Mouse (Mus musculus): ENCODE measurements at regions not wholly inside any gene's neighbourhood (a gene's known extent, or its start where the extent isn't known, plus 50 kb on each side); places are given as distances from the start of the nearest gene placed in this dataset.

DNA sequence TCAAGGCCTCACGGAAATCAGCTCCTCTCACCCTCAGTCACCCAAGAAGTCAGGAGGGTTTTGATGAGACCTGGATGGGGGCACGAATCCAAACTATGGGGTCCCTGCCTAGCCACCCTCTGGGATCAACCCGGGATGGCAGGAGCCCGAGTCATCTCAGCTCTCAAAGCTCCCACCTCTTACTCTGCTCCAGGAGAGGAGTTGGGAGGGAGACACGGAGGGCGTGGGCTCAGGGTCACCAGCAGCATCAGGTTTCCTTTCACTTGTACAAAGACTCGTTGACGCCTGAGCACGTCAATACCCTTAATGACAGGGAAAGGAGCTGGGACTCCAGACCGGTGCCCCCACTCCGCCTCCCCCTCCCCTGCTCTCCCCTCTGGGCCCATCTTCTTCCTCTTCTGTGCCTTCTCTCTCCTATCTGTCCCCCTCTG, 60.8 kb upstream of the Casz1 start:
- Histone ChIP-seq H3K4me1 (ENCODE audit: control insufficient read depth, insufficient read depth, low read length) (peaks cover 8% of the 10 kb centered on the region; the same call in 1 of the 2 replicates), H3K36me3 (ENCODE audit: control insufficient read depth, insufficient read depth, low read length) (no peaks in the 10 kb centered on the region), H3K9me3 (ENCODE audit: control insufficient read depth, low read length) (no peaks in the 10 kb centered on the region), H3K9ac (replicated peaks; ENCODE audit: low read length) (peak overlapping the region; percentile 57), H3K27me3 (ENCODE audit: control insufficient read depth, insufficient read depth, low read length) (peaks cover 11% of the 10 kb centered on the region; the same call in 1 of the 2 replicates), H3K27ac (replicated peaks; ENCODE audit: low read depth, low read length) (no peak overlapping the region), H3K4me2 (ENCODE audit: low read length) (peak overlapping the region; percentile 77; the same call in 1 of the 2 replicates), H3K4me3 (replicated peaks; ENCODE audit: low read depth, low read length) (peak overlapping the region; percentile 44)
- DNase-seq = no peak
- ATAC-seq (ENCODE audit: low FRiP score, low TSS enrichment) = 0 out of 2 replicates have a peak, but pooled peaks have one; percentile 25
- WGBS = 11% methylated on average over 11 of the region's 11 CpGs

DNA sequence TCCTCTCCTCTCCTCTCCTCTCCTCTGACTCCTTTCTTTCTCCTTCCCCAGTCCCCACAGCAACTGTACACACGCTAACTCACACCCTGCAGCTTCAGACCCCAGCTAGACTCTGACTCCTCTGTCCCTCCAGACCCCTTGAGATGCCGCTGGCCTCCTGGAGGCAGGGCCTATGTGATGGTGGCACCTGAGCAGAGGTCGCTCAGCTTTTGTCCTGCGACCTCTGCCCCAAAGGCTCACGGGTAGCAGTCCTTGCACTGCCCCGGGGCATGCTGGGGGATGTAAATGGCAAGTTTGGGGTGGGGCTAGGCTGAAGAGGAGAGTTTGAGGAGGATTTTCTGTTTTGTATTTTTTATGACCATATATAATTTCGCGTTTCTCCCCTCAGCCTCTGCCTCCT, 60.2 kb upstream of the Casz1 start:
- DNase-seq = no peak
- Histone ChIP-seq H3K36me3 (ENCODE audit: control insufficient read depth, insufficient read depth, low read length) (no peaks in the 10 kb centered on the region), H3K27me3 (ENCODE audit: control insufficient read depth, insufficient read depth, low read length) (peaks cover 11% of the 10 kb centered on the region; the same call in 1 of the 2 replicates), H3K4me2 (ENCODE audit: low read length) (no peak overlapping the region), H3K9ac (replicated peaks; ENCODE audit: low read length) (no peak overlapping the region), H3K4me1 (ENCODE audit: control insufficient read depth, insufficient read depth, low read length) (peaks cover 8% of the 10 kb centered on the region; the same call in 1 of the 2 replicates), H3K27ac (replicated peaks; ENCODE audit: low read depth, low read length) (no peak overlapping the region), H3K9me3 (ENCODE audit: control insufficient read depth, low read length) (no peaks in the 10 kb centered on the region), H3K4me3 (replicated peaks; ENCODE audit: low read depth, low read length) (no peak overlapping the region)
- no peak for ATAC-seq (ENCODE audit: low FRiP score, low TSS enrichment)
- WGBS = 46% methylated on average over 8 of the region's 8 CpGs

- 50% methylated on average over 23 of the region's 23 CpGs for WGBS
- ATAC-seq (ENCODE audit: low FRiP score, low TSS enrichment) (no peak), DNase-seq (peak; percentile 35)
- Histone ChIP-seq H3K27ac (replicated peaks; ENCODE audit: low read depth, low read length) (0 out of 2 replicates have a peak overlapping the region, but pooled peaks have one; percentile 2), H3K9ac (replicated peaks; ENCODE audit: low read length) (no peak overlapping the region; the same call in 1 of the 2 replicates), H3K9me3 (ENCODE audit: control insufficient read depth, low read length) (no peaks in the 10 kb centered on the region), H3K36me3 (ENCODE audit: control insufficient read depth, insufficient read depth, low read length) (no peaks in the 10 kb centered on the region), H3K27me3 (ENCODE audit: control insufficient read depth, insufficient read depth, low read length) (peaks cover 7% of the 10 kb centered on the region; the same call in 1 of the 2 replicates), H3K4me1 (ENCODE audit: control insufficient read depth, insufficient read depth, low read length) (peaks cover 8% of the 10 kb centered on the region; the same call in 1 of the 2 replicates), H3K4me2 (ENCODE audit: low read length) (no peak overlapping the region), H3K4me3 (replicated peaks; ENCODE audit: low read depth, low read length) (no peak overlapping the region)
Observed at GRCm38 (mm10) chr4:148746460-148747314, 57.5 kb upstream of the Casz1 start.

GRCm38 (mm10) chr4:148747315-148747644, 56.9 kb upstream of the Casz1 start:
- no peak overlapping the region for H3K27ac ChIP-seq (replicated peaks; ENCODE audit: low read depth, low read length)
- peaks cover 8% of the 10 kb centered on the region; the same call in 1 of the 2 replicates for H3K4me1 ChIP-seq (ENCODE audit: control insufficient read depth, insufficient read depth, low read length)
- ATAC-seq (ENCODE audit: low FRiP score, low TSS enrichment) = no peak
- WGBS = 84% methylated on average over 7 of the region's 7 CpGs
- H3K4me3 ChIP-seq (replicated peaks; ENCODE audit: low read depth, low read length) = no peak overlapping the region
- H3K4me2 ChIP-seq (ENCODE audit: low read length) = no peak overlapping the region
- no peaks in the 10 kb centered on the region for H3K9me3 ChIP-seq (ENCODE audit: control insufficient read depth, low read length)
- peaks cover 7% of the 10 kb centered on the region; the same call in 1 of the 2 replicates for H3K27me3 ChIP-seq (ENCODE audit: control insufficient read depth, insufficient read depth, low read length)
- no peak overlapping the region for H3K9ac ChIP-seq (replicated peaks; ENCODE audit: low read length)
- DNase-seq = no peak
- H3K36me3 ChIP-seq (ENCODE audit: control insufficient read depth, insufficient read depth, low read length) = no peaks in the 10 kb centered on the region

DNA sequence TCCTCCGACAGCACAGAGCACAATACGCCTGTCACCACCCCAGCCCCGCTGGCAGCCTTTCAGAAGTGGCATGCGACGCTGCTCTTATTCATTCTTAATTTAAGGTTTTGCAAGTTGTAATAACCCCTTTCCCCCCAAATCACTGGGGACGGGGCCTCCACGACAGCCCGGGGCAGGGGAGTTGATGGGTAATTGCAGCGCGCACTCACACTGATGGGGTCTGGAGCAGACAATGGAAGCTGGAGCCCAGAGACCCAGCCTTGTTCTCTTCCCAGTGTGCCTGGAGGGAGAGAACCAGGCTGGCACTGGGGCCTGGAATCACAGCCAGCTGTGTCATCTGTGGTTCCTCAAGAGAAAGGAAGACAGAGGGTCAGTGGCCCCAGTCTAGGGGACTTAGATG, 54.2 kb upstream of the Casz1 start:
- no peak overlapping the region for H3K4me3 ChIP-seq (replicated peaks; ENCODE audit: low read depth, low read length)
- ATAC-seq (ENCODE audit: low FRiP score, low TSS enrichment) = no peak
- H3K27ac ChIP-seq (replicated peaks; ENCODE audit: low read depth, low read length) = no peak overlapping the region
- H3K27me3 ChIP-seq (ENCODE audit: control insufficient read depth, insufficient read depth, low read length) = no peaks in the 10 kb centered on the region
- H3K4me2 ChIP-seq (ENCODE audit: low read length) = no peak overlapping the region
- H3K36me3 ChIP-seq (ENCODE audit: control insufficient read depth, insufficient read depth, low read length) = no peaks in the 10 kb centered on the region
- no peak overlapping the region for H3K9ac ChIP-seq (replicated peaks; ENCODE audit: low read length)
- no peaks in the 10 kb centered on the region for H3K9me3 ChIP-seq (ENCODE audit: control insufficient read depth, low read length)
- no peak for DNase-seq
- 58% methylated on average over 10 of the region's 10 CpGs for WGBS
- H3K4me1 ChIP-seq (ENCODE audit: control insufficient read depth, insufficient read depth, low read length) = 0 out of 2 replicates have a peak, but pooled peaks cover 4% of the 10 kb centered on the region

GRCm38 (mm10) chr4:148751591-148751990, 52.6 kb upstream of the Casz1 start:
- H3K9me3 ChIP-seq (ENCODE audit: control insufficient read depth, low read length) = no peaks in the 10 kb centered on the region
- H3K4me2 ChIP-seq (ENCODE audit: low read length) = no peak overlapping the region
- 0 out of 2 replicates have a peak, but pooled peaks cover 1% of the 10 kb centered on the region for H3K4me1 ChIP-seq (ENCODE audit: control insufficient read depth, insufficient read depth, low read length)
- no peak overlapping the region for H3K9ac ChIP-seq (replicated peaks; ENCODE audit: low read length)
- H3K27ac ChIP-seq (replicated peaks; ENCODE audit: low read depth, low read length) = no peak overlapping the region
- DNase-seq (no peak), ATAC-seq (ENCODE audit: low FRiP score, low TSS enrichment) (no peak)
- H3K4me3 ChIP-seq (replicated peaks; ENCODE audit: low read depth, low read length) = no peak overlapping the region
- 57% methylated on average over 7 of the region's 7 CpGs for WGBS
- H3K36me3 ChIP-seq (ENCODE audit: control insufficient read depth, insufficient read depth, low read length) = no peaks in the 10 kb centered on the region
- no peaks in the 10 kb centered on the region for H3K27me3 ChIP-seq (ENCODE audit: control insufficient read depth, insufficient read depth, low read length)

DNA sequence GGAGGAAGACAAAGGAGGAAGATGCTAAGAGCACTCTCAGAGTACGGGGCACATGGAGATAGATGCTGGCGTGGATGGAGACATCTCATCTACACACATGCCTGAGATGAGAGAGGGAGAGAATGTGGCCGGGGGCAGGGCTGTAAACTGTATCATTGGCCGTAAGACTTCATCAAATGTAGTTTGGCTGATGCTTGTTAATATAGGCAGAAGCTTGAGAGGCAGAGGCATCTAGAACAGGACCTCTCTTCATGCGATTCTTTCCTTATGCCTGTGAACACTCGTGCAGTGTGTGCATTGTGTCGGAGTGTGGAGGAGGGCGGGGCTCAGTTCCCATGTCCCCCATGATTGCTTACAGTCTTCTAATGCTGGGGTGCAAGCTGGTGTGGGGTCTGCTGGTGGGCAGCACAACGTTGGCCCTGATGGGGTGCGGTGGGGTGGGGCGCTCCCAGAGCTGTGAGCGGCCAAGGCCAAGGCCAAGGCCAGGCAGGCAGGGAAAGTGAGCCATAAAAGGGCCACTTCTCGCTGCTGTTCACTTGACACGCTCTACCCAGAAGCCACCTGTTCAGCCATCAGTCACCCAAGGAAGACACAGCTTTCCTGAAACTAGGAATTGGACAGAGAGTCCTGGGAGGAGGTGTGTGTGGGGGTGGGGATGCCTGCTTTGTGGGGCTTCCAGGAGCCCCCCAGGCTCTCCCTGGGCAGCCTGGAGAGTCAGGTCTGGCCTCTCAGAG, 51.7 kb upstream of the Casz1 start:
- DNase-seq (no peak), ATAC-seq (ENCODE audit: low FRiP score, low TSS enrichment) (no peak)
- Histone ChIP-seq H3K9ac (replicated peaks; ENCODE audit: low read length) (no peak overlapping the region), H3K4me3 (replicated peaks; ENCODE audit: low read depth, low read length) (no peak overlapping the region), H3K27me3 (ENCODE audit: control insufficient read depth, insufficient read depth, low read length) (no peaks in the 10 kb centered on the region), H3K36me3 (ENCODE audit: control insufficient read depth, insufficient read depth, low read length) (no peaks in the 10 kb centered on the region), H3K27ac (replicated peaks; ENCODE audit: low read depth, low read length) (no peak overlapping the region), H3K4me2 (ENCODE audit: low read length) (no peak overlapping the region), H3K4me1 (ENCODE audit: control insufficient read depth, insufficient read depth, low read length) (no peaks in the 10 kb centered on the region), H3K9me3 (ENCODE audit: control insufficient read depth, low read length) (no peaks in the 10 kb centered on the region)
- 86% methylated on average over 14 of the region's 14 CpGs for WGBS

DNA sequence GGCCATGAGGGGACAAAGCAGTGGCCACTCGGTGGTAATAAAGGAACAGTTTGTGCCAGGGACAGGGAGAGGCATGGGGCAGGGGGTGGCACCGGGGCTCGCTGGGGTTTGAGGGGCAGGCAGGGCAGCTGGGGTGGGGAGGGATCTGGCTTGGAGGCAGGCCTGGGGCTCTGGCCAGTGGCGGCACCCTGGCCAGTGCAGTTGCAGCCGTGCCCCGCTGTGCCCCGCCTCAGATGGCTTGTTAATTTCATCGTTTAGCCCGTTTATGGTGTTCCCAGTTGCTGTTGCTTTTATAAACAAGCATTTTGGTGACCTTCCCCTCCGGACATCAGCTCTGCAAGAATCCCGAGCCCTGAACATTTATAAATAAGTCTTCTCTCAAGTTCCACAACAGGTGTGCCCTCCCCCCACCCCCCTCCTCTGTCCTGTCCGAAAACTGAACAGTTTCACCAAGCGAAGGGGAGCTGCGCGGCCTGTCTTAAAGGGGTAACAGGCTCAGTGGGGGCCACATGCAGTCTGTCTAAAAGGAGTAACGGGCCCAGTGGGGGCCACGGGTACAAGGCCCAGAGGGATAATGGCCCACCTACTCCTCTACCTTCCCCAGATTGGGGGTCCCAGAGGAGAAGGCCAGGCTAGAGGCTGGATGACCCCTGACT, 51.0 kb upstream of the Casz1 start:
- no peak overlapping the region for H3K4me2 ChIP-seq (ENCODE audit: low read length)
- no peak overlapping the region for H3K27ac ChIP-seq (replicated peaks; ENCODE audit: low read depth, low read length)
- H3K27me3 ChIP-seq (ENCODE audit: control insufficient read depth, insufficient read depth, low read length) = no peaks in the 10 kb centered on the region
- H3K4me1 ChIP-seq (ENCODE audit: control insufficient read depth, insufficient read depth, low read length) = no peaks in the 10 kb centered on the region
- H3K36me3 ChIP-seq (ENCODE audit: control insufficient read depth, insufficient read depth, low read length) = no peaks in the 10 kb centered on the region
- no peak overlapping the region for H3K4me3 ChIP-seq (replicated peaks; ENCODE audit: low read depth, low read length)
- 75% methylated on average over 17 of the region's 17 CpGs for WGBS
- no peak for DNase-seq
- no peak for ATAC-seq (ENCODE audit: low FRiP score, low TSS enrichment)
- no peaks in the 10 kb centered on the region for H3K9me3 ChIP-seq (ENCODE audit: control insufficient read depth, low read length)
- no peak overlapping the region for H3K9ac ChIP-seq (replicated peaks; ENCODE audit: low read length)
